Mouse (Mus musculus): ENCODE data around the gene Ak1. TPM values are rescaled to one million over a fixed set of nuclear protein-coding genes. Genes with fewer than 3 reads are reported as not detected.
A peak's percentile ranks its signal among the peaks of the same experiment; 100 is the strongest.

The Ak1 gene
- polyA plus RNA-seq, 1 experiment from 2014 or later: 42.0 TPM

DNA sequence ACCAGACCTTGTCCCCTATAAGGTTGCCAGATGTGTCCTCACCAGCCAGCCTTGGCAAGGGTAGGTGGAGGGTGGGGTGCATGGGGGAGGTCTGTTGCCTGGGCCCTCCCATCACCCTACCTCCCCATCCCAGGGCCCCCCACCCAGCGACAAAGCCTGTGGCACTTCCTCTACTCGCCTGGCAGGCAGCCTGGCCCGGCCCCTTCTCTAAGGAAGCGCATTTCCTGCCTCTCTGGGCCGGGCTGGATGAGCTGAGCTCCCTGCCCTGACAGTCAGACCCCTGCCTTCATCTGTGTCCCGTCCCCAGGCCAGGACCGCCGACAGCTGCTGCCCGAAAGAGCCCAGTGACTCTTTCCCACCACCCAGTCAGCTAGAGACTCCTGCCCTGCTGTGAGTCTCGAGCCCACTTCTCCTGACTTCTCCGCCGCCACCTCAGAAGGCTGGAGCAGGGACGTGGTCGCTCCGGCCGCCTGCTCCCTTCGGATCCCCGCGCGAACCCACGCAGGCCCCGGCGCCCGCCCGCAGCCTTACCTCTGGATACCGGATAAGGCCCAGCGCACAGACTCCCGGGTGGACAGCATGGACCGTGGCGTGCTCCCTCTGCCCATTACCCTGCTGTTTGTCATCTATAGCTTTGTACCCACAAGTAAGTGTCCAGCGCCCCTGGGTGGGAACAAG is 25.0 kb downstream of the Ak1 start, which contains the start of gene Eng:
Gene Eng (plus strand): TSS at position 217 of the 678 bp plus-strand sequence.
- Histone ChIP-seq H3K4me2 (replicated peaks) (peak within 1 kb of the TSS; percentile 53), H3K4me1 (peaks cover 29% of the 10 kb centered on the region), H3K27ac (peak within 1 kb of the TSS; percentile 44; the same call in 1 of the 2 replicates), H3K4me3 (peak within 1 kb of the TSS; percentile 35), H3K9ac (peak within 1 kb of the TSS; percentile 59), H3K27me3 (no peaks in the 10 kb centered on the region), H3K9me3 (no peaks in the 10 kb centered on the region), H3K36me3 (no peaks in the 10 kb centered on the region)
- peak; percentile 55; the same call in 1 of the 2 replicates for ATAC-seq (ENCODE audit: low FRiP score, low read depth)
- WGBS: 61% methylated on average over 28 of the region's 31 CpGs

DNA sequence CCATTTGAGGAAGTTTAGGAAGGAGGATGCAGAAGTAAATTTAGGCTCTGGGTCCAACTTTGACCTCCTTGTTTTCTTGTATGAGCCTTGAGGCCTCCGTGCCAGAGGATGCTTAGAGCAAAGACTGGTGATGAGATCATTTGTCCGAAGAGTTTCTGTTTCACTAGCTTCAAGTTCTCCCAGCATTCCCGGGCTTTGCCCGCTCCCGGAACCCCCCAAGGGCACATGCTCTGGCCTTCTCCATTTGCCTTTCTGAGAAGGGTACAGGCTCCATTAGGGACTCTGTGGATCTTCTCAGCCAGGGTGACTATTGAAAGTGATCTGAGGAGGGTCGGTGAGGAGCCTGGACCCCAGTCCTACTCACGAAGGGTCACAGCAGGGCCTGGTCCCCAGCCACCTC is 25.8 kb downstream of the Ak1 start:
- H3K4me3 ChIP-seq: peak overlapping the region; percentile 35
- no peaks in the 10 kb centered on the region for H3K9me3 ChIP-seq
- no peaks in the 10 kb centered on the region for H3K36me3 ChIP-seq
- H3K27me3 ChIP-seq: no peaks in the 10 kb centered on the region
- 86% methylated on average over 7 of the region's 7 CpGs for WGBS
- peaks cover 28% of the 10 kb centered on the region for H3K4me1 ChIP-seq
- H3K27ac ChIP-seq: peak overlapping the region; percentile 22; the same call in 1 of the 2 replicates
- no peak for ATAC-seq (ENCODE audit: low FRiP score, low read depth)
- H3K9ac ChIP-seq: peak overlapping the region; percentile 59
- peak overlapping the region; percentile 53 for H3K4me2 ChIP-seq (replicated peaks)

DNA sequence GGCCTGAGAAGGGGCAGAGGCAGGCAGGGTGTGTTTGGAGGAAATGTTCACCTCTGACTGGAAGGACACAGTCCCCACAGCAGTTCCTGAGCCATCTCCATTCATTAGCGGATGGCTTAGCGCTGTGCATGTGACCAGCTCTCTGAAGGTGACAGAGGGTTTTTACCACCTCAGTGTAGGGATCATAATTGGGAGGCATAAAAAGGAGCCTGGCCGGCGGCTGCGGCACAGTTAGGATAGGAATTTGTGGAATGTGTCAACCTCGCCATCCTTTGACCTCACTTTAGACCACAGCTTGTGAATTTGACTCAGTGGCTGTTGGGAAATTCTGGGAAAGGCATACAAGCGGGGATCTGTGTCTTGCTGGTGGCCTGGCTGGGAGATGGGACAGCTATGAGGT is 32.2 kb downstream of the Ak1 start:
- no peak for ATAC-seq (ENCODE audit: low FRiP score, low read depth)
- Histone ChIP-seq H3K27ac (peak overlapping the region; percentile 33; the same call in 1 of the 2 replicates), H3K9ac (no peak overlapping the region), H3K36me3 (no peaks in the 10 kb centered on the region), H3K4me3 (no peak overlapping the region), H3K4me2 (replicated peaks) (no peak overlapping the region), H3K4me1 (peaks cover 30% of the 10 kb centered on the region), H3K27me3 (no peaks in the 10 kb centered on the region), H3K9me3 (no peaks in the 10 kb centered on the region)
- WGBS: 12% methylated on average over 7 of the region's 7 CpGs

DNA sequence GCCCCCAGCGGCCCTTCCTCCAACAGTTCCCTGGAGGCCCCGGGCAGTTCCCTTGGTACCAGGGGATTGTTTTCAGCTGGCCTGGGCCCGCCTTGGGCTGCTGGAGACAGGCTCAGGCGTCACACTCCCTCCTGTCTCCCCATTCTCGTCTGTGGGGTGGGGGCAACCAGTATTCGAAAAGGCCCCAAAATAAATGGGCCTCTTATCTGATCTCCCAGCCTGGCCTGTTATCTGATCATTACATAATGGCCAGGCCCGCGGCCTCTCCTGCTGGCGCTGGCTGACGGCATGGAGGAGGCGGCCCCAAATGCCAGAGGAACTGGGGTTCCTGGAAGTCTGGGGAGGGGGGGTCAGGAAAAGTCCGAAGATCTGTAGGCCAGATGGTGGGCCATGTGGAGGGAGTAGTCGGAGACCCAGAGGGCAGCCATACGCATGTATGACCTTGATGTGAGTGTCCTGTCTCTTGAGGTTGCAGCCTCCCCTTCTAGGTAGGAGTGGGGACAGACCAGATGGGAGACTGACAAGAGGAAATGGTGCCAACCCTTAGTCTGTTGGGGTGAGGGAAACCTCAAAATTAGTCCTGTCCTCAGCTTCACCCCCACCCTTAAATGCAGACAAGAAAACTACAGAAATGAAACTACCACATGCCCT is 33.3 kb downstream of the Ak1 start:
- Histone ChIP-seq H3K9ac (no peak overlapping the region), H3K4me2 (replicated peaks) (no peak overlapping the region), H3K27ac (peak overlapping the region; percentile 82), H3K27me3 (no peaks in the 10 kb centered on the region), H3K36me3 (no peaks in the 10 kb centered on the region), H3K4me3 (no peak overlapping the region), H3K9me3 (no peaks in the 10 kb centered on the region), H3K4me1 (peaks cover 30% of the 10 kb centered on the region)
- WGBS: 61% methylated on average over 14 of the region's 14 CpGs
- no peak for ATAC-seq (ENCODE audit: low FRiP score, low read depth)

DNA sequence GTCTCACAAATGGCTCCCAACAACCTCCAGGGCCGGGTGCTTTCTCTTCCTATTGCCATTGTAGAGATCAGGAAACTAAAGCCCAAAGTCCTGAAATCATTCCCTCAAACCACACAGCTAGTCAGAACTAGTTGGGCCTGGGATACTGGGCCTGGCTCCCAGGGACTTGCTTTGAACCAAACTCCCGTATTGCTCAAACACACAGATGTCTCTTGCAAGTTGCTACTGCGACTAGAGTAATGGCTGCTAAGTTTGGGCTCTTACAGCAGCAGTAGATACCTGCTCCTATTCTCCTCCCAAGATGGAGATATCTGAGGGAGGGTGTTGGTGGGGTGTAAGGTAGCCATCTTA is 33.8 kb downstream of the Ak1 start:
- no peaks in the 10 kb centered on the region for H3K27me3 ChIP-seq
- H3K9ac ChIP-seq: no peak overlapping the region
- H3K36me3 ChIP-seq: no peaks in the 10 kb centered on the region
- WGBS: 80% methylated on average over 3 of the region's 3 CpGs
- H3K4me1 ChIP-seq: peaks cover 30% of the 10 kb centered on the region
- no peaks in the 10 kb centered on the region for H3K9me3 ChIP-seq
- ATAC-seq (ENCODE audit: low FRiP score, low read depth): no peak
- peak overlapping the region; percentile 82 for H3K27ac ChIP-seq
- H3K4me3 ChIP-seq: no peak overlapping the region
- H3K4me2 ChIP-seq (replicated peaks): no peak overlapping the region

DNA sequence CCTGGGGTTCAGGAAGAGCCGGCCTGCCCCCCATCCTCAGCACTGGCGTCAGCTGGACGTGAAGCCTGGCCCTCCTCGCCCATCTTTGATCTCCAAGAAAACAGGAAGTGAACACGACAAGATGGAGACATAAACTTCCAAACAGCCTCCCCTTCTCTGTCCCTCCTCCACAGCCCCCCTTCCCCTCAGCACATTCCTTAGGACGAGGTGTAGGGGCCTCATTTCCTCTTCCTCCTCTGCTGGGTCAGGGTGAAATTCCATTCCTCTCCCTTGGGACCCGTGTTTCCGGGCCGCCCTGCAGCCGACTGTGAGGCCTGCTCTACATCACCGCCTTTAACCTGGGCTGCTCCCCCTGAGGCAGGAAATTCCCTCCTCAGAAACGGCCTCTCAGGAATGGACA is 34.3 kb downstream of the Ak1 start:
- no peak overlapping the region for H3K4me2 ChIP-seq (replicated peaks)
- no peak overlapping the region for H3K9ac ChIP-seq
- peak; percentile 74 for ATAC-seq (ENCODE audit: low FRiP score, low read depth)

DNA sequence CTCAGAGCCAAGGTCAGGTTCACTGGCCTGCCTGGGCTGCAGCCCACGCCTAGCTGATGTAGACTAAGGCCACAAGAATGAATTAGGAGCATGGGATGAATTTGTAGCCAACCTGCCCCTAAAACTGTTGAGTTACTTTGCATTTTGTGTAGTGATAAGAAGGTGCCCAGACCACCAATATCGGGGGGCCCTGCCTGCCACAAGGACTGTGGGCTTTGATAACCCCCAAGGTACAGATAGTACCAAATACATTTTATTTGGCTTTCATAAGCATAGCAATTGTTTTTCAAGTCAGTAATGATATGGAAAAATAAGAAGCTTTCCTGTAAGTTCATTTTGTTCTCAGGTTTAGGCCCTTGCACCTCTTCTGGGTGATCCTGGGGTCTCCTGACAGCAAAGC is 37.3 kb downstream of the Ak1 start:
- H3K9ac ChIP-seq: no peak overlapping the region

More for the DNA sequence above, 34.3 kb downstream of the Ak1 start:
- no peaks in the 10 kb centered on the region for H3K36me3 ChIP-seq
- no peaks in the 10 kb centered on the region for H3K9me3 ChIP-seq
- H3K4me1 ChIP-seq: peaks cover 30% of the 10 kb centered on the region
- WGBS: 17% methylated on average over 12 of the region's 12 CpGs
- no peak overlapping the region for H3K4me3 ChIP-seq
- peak overlapping the region; percentile 82 for H3K27ac ChIP-seq
- H3K27me3 ChIP-seq: no peaks in the 10 kb centered on the region

DNA sequence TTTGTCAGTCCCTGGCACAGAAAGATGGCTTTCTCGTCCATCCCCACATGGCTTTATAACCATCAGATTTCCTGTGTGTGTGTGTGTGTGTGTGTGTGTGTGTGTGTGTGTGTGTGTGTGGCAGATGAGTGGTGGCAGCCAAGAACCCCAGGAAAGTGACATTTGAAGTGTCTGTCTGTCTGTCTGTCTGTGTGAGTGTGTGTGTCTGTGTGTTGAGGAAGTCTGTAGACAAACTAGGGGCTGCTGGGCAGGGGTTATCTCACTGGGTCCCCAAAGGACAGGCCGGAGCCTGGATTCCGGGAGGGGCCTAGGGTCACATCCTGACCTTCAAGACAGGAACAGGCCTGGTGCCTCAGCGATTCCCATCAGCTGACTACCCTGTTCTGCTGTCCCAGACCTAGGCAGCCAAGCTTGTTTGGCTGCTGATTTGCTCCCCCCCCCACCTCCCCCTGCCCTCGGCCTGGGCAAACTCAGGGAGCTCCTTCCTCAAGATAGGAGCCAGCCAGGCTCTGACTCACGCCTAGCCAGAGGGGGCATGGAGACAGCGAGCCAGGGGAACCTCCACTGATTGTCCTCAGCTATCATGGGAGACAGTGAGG is 40.0 kb downstream of the Ak1 start:
- 52% methylated on average over 7 of the region's 7 CpGs for WGBS
- Histone ChIP-seq H3K27me3 (no peaks in the 10 kb centered on the region), H3K36me3 (no peaks in the 10 kb centered on the region), H3K9me3 (no peaks in the 10 kb centered on the region), H3K4me1 (peaks cover 14% of the 10 kb centered on the region), H3K4me2 (replicated peaks) (no peak overlapping the region), H3K27ac (peak overlapping the region; percentile 22; the same call in 1 of the 2 replicates), H3K9ac (no peak overlapping the region; the same call in 1 of the 2 replicates), H3K4me3 (no peak overlapping the region)
- no peak for ATAC-seq (ENCODE audit: low FRiP score, low read depth)

More for the DNA sequence above, 37.3 kb downstream of the Ak1 start:
- Histone ChIP-seq H3K36me3 (no peaks in the 10 kb centered on the region), H3K27ac (no peak overlapping the region), H3K27me3 (no peaks in the 10 kb centered on the region), H3K4me2 (replicated peaks) (no peak overlapping the region), H3K4me3 (no peak overlapping the region), H3K4me1 (peaks cover 31% of the 10 kb centered on the region), H3K9me3 (no peaks in the 10 kb centered on the region)
- WGBS: 89% methylated on average over 2 of the region's 2 CpGs
- no peak for ATAC-seq (ENCODE audit: low FRiP score, low read depth)

DNA sequence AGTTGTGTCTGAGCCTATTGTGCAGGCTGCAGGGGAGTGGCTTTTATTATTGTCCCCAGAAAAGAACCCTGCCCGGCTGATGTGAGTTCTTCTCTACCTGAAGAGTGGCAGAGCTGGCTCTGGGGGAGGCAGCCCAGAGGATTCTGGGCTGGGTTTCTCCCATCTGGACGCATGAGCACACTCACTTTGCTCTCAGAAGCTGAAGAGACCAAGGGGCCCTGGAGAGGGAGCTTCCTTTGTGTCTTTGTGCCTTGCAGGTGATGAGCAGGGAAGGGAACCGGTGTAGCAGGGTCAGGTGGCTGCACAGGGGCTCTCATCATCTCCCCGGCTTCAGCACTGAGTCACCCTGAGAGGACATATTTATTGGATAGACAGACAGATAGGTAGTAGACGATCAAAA is 40.7 kb downstream of the Ak1 start:
- Histone ChIP-seq H3K36me3 (no peaks in the 10 kb centered on the region), H3K27me3 (no peaks in the 10 kb centered on the region), H3K27ac (peak overlapping the region; percentile 22; the same call in 1 of the 2 replicates), H3K9me3 (no peaks in the 10 kb centered on the region), H3K4me3 (no peak overlapping the region), H3K4me1 (peaks cover 14% of the 10 kb centered on the region), H3K9ac (peak overlapping the region; percentile 35; the same call in 1 of the 2 replicates), H3K4me2 (replicated peaks) (no peak overlapping the region)
- no peak for ATAC-seq (ENCODE audit: low FRiP score, low read depth)
- WGBS: 64% methylated on average over 5 of the region's 5 CpGs

DNA sequence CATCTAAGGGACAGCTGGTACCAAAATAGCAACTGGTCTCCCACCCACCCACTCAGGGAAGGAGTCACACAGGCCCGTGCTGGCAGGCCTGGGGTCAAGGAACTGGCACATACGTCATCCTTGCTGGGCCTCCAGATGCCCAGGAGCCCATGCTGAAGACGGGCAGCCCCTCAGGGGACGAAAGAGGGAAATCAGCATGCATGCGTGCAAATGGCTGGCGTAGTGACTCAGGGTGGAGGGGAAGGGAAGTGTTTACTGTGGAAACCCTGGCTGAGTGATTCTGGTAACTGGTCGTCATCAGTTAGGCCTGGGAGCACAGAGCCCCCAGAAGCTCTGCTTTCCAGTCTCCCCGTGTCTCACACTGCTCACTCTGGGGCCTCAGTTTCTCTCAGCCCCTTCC is 43.8 kb downstream of the Ak1 start:
- no peak overlapping the region for H3K9ac ChIP-seq
- H3K27ac ChIP-seq: no peak overlapping the region
- no peak for ATAC-seq (ENCODE audit: low FRiP score, low read depth)
- H3K9me3 ChIP-seq: no peaks in the 10 kb centered on the region
- H3K36me3 ChIP-seq: no peaks in the 10 kb centered on the region
- WGBS: 71% methylated on average over 8 of the region's 8 CpGs
- H3K4me1 ChIP-seq: peaks cover 14% of the 10 kb centered on the region
- H3K4me3 ChIP-seq: no peak overlapping the region
- no peaks in the 10 kb centered on the region for H3K27me3 ChIP-seq
- no peak overlapping the region for H3K4me2 ChIP-seq (replicated peaks)

DNA sequence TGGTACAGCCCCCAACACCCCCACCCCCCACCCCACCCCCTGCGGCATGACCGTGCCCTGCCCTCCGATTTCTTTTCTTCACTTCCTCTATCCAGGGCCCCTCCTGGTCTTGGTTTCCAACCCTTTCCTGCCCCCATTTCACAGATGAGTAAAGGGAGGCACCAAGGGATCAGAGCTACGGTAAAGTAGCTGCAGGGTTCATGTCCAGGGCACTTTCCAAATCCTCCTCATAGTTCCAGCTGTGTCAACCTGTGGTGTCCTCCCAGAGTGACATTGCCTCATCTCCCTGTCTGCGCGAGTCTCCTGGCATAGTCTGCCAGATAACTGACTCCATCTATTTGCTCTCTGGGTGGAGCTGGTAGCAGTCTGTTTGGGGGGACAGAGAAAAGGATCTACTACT is 44.3 kb downstream of the Ak1 start:
- Histone ChIP-seq H3K9ac (no peak overlapping the region), H3K36me3 (no peaks in the 10 kb centered on the region), H3K27ac (no peak overlapping the region), H3K4me3 (no peak overlapping the region), H3K9me3 (no peaks in the 10 kb centered on the region), H3K27me3 (no peaks in the 10 kb centered on the region), H3K4me1 (peaks cover 14% of the 10 kb centered on the region), H3K4me2 (replicated peaks) (no peak overlapping the region)
- WGBS: 86% methylated on average over 6 of the region's 6 CpGs
- no peak for ATAC-seq (ENCODE audit: low FRiP score, low read depth)

DNA sequence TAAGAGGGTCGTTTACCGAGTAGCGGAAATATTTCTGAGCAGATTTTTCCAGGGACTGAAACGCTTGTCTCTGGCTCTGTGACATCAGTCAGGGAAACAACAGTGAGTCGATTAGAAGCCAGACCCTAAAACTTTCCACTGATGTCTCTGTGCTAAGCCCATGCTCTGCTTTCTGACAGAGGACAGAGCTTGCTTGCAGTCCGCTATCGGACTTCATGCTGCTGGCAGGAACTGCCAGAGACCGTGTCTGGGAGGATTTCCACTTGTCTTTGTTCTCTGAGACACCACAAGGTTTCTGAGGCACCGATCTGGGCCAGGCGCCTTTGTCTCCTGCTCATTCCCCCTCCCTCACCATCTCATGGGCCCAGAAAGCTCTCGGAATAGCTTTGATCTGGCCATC is 46.2 kb downstream of the Ak1 start:
- H3K9ac ChIP-seq: no peak overlapping the region
- no peaks in the 10 kb centered on the region for H3K27me3 ChIP-seq
- ATAC-seq (ENCODE audit: low FRiP score, low read depth): no peak
- H3K4me1 ChIP-seq: peaks cover 7% of the 10 kb centered on the region
- H3K36me3 ChIP-seq: peaks cover 3% of the 10 kb centered on the region; the same call in 1 of the 2 replicates
- no peak overlapping the region for H3K4me2 ChIP-seq (replicated peaks)
- H3K27ac ChIP-seq: no peak overlapping the region
- WGBS: 52% methylated on average over 11 of the region's 11 CpGs
- no peaks in the 10 kb centered on the region for H3K9me3 ChIP-seq
- H3K4me3 ChIP-seq: no peak overlapping the region
